Mouse (Mus musculus) olfactory bulb, adult 2 months (tissue): ENCODE measurements around the gene Znfx1. TPM values are rescaled to one million over a fixed set of nuclear protein-coding genes. Genes with fewer than 3 reads are reported as not detected.

Experiments used
- H3K27ac ChIP-seq: fragments of 200-500 bp; 2 replicates; pipeline ENCODE4 v1.5.1; 2012; ENCODE audit warnings: low read depth, low read length; ENCODE audit not compliant: insufficient read depth
- H3K4me1 ChIP-seq: fragments of 200-500 bp; 2 replicates; pipeline ENCODE4 v1.6.1; 2012; ENCODE audit warnings: low read length; ENCODE audit not compliant: control insufficient read depth, insufficient read depth
- H3K4me3 ChIP-seq: fragments of 200-500 bp; 2 replicates; pipeline ENCODE4 v1.5.1; 2012; ENCODE audit warnings: mild to moderate bottlenecking, low read depth, low read length, moderate library complexity; ENCODE audit not compliant: insufficient read depth
- CTCF ChIP-seq: fragments of 200-500 bp; IDR thresholded peaks from 2 replicates; pipeline ENCODE4 v1.5.1; 2012; ENCODE audit warnings: low read depth, mild to moderate bottlenecking, low read length, moderate library complexity; ENCODE audit not compliant: insufficient read depth
- POLR2A ChIP-seq: fragments of 200-500 bp; IDR thresholded peaks from 2 replicates; pipeline ENCODE4 v1.6.1; 2012; ENCODE audit warnings: mild to moderate bottlenecking, low read depth, low read length, moderate library complexity; ENCODE audit not compliant: insufficient read depth
- WGBS: fragments of 180-500 bp; shearing (Covaris S2); methylation state at CpG from one replicate; pipeline ENCODE4 v1.1.7; 2018; 5-methylcytosine and 5-hydroxymethylcytosine counted together
- polyA plus RNA-seq: library from polyadenylated mRNA; stranded (reverse); fragments of >200 nt; gene quantifications from 2 replicates; pipeline ENCODE4 v1.2.4, GENCODE M21; 2012; ENCODE audit warnings: low replicate concordance; ENCODE audit not compliant: missing spikeins, insufficient read depth, insufficient read length

Znfx1 gene
- not detected in 2 replicates for polyA plus RNA-seq

DNA sequence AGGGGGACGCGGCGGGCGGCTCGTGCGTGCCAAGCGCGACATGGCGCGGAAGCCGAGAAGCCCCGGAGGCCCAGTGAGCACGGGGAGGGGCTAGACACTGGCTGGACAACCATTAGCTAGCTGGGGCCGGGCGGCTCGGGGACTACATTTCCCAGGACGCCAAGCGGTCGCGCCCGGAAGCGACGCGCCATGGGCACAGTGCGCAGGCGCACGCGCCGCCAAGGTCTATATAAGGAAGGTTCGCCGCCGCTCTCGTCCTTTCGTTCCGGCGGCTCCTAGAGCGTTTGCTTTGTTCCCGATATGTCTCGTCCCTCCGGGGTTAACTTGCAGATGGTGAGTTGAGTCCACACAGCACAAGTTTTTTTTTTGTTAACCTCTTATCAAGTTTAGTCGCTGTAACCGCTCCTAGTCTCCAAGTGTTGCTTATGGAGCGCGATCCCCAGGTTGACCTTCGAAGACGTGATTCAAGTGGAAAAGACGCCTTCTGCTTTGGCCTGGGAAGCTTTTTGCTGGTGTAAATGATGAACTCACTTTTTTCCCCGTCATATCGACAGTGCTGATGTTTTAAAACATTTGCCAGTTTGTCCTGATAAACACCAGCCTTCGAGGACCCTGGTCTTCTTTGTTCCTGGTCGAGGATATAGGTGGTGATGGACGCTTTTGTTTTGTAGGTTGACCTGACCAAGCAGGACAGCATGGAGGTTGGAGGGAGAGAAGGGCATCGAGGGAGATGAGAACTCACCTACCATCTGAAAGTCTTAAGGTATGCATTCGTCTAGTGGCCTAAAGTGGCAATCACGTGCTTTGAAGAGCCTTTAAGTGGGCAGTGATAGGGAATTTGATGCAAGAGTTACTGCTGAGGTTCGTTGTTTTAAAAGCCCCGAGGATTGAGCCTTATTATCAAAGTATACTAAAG lies at the start of gene Znfx1:
Znfx1 (minus strand) TSS at position 51 of the 916 bp plus-strand sequence.
- Histone ChIP-seq H3K27ac (peak within 1 kb of the TSS; percentile 70), H3K4me1 (peaks cover 18% of the 10 kb centered on the region), H3K4me3 (peak within 1 kb of the TSS; percentile 57)
- WGBS, result under 1% methylated on average over 57 of the region's 57 CpGs
- TF ChIP-seq POLR2A (peak; percentile 100), CTCF (no peak)

DNA sequence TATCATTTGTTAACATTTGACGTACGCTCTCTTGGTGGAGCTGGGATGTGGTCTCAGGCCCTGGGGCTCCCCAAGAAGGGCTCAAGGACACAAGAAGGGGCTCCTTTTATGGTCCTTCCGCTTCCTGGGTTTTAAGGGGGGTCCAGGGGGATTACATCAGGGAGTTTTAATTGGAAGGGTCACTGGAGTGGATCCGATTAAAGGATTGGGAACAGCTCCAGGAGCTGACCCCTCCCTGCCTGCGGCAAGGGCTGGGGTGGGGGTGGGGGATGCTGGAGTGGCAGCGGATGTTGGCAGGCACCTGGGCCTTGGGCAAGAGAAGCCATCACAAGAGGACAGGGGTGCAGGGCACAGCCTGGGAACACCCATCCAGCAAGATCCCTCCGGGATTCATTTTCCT lies 49.4 kb upstream of the Znfx1 start:
- WGBS, result 24% methylated on average over 7 of the region's 7 CpGs
- H3K4me1 ChIP-seq, result peaks cover 33% of the 10 kb centered on the region
- H3K4me3 ChIP-seq, result no peak overlapping the region
- no peak overlapping the region for H3K27ac ChIP-seq
- TF ChIP-seq POLR2A, result no peak
- no peak for TF ChIP-seq CTCF

DNA sequence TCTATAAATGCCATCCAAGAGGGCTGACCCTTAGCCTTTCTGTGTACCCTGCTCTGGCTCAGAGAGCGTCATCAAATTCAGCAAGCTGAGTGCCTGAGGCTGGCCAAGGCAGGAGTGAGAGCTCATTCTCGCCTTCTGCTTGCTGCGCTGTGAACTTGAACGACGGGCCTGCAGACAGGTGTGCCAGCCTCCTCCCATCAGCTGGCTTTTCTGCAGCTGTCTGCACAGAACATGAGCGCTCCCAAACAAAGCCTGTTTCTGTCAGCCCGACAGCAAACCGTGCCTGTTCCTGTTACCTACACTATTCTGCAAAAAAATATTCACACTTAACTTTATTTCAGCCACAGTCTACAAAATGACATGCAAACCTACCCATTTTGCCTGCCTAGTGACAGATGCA lies 46.7 kb upstream of the Znfx1 start:
- Histone ChIP-seq H3K27ac (no peak overlapping the region), H3K4me3 (no peak overlapping the region), H3K4me1 (peaks cover 23% of the 10 kb centered on the region)
- TF ChIP-seq CTCF (no peak), POLR2A (no peak)
- WGBS, result 61% methylated on average over 8 of the region's 8 CpGs

DNA sequence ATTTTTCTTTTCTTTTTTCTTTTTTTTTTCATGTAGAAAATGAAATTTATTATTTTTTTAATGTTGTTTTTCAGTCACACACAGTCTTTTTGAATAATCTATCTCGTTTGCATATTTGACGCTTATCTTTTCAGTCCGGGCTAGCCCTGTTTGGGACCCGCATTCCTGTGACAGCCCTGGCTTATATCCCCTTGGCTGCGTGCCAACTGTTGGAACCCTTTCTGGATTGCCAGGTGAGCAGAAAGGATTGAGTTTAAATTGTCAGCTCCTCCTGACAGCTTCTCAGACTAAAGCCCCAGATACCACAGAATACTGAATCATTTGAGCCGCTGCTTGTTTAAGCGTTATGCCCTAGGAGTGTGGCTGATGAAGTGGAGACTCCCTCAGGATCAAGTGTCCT lies 40.7 kb upstream of the Znfx1 start:
- TF ChIP-seq POLR2A (no peak), CTCF (no peak)
- peaks cover 10% of the 10 kb centered on the region for H3K4me1 ChIP-seq
- no peak overlapping the region for H3K4me3 ChIP-seq
- H3K27ac ChIP-seq, result no peak overlapping the region
- 59% methylated on average over 7 of the region's 7 CpGs for WGBS

DNA sequence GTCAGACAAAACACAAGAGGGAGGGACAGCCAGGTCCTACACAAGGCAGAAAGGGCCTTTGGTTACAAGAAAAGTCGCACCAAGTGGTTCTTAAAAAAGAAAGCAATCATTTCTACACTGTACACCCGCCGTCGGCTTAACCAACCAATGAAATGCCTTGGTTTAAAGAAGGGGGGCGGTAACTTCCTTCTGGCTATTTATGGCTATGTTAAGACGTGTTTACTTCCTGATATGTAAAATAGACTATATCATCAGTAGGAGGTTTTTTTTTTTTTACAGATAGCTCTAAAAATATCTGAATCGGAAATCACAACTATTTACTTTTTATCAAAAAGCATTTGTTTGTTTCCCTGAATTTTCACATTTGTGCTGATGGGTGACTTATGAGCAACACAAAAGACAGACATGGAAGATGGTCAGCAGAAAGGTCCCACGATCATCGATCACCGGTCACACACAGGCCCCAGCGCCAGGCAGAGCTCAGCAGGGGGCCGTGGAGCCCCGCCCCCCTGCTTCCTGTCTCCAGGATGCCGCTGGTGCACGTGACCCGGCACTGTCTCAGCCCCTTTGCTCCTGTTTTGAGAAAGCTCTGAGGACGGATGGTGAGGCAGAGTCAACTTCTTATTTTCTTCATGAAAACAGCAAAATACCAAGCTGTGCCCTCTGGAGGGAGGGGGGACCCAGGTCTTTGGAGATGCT lies 39.1 kb upstream of the Znfx1 start:
- TF ChIP-seq POLR2A, result no peak
- no peak for TF ChIP-seq CTCF
- H3K27ac ChIP-seq, result no peak overlapping the region
- peaks cover 10% of the 10 kb centered on the region for H3K4me1 ChIP-seq
- WGBS, result 50% methylated on average over 17 of the region's 17 CpGs
- no peak overlapping the region for H3K4me3 ChIP-seq

DNA sequence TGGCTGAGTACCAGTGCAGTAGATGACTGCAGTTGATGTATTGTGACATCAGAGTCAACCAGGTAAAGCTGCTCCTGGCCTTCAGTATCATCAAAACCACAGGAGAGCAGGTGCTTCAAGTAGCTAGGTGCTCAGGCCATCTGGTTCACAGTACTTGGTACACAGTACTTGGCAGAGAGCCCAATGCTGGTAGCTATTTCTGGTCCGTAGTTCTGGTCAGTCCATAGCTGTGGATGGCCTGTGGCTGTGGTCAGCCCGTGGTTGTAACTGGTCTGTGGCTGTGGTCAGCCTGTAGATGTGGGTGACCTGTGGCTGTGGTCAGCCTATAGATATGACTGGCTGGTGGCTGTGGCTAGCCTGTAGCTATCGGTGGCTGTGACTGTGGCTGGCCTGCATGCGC lies 31.9 kb upstream of the Znfx1 start:
- Histone ChIP-seq H3K27ac (no peak overlapping the region), H3K4me1 (peaks cover 4% of the 10 kb centered on the region), H3K4me3 (no peak overlapping the region)
- WGBS, result 83% methylated on average over 4 of the region's 4 CpGs
- TF ChIP-seq CTCF, result no peak
- TF ChIP-seq POLR2A, result no peak

DNA sequence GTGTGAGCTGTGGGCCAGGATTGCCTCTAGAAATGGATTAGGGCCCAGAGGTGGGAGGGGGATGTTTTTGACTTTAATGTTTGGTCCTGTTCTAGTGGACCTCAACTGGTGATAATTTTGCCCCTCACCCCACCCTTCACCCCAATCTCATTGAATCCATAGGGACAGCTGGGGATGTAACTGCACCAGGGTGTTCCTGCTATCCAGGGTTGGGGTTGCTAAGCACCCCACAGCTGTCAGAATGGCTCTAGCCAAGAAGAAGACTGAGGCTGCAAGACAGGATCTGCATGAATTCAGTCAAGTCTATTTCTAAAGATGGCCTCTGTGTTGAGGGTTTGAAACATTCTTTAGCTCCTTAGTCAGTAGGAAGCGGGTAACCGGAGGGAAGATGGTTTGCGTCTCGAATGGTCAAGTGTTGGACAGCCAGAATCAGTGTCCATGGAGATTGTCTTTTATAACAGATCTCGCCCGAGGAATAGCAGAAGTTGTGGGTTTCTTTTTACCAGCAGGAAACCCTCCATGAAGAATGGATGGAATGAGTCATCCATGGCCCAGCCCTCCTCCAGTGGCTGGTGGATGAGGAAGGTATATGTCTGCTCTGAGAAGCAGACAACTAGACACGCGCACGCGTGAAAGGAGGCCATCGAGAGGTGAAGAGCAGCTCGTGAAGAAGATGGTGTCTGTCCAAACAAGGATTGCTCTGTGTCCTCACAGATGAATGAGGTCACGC lies 30.5 kb upstream of the Znfx1 start:
- WGBS, result 62% methylated on average over 13 of the region's 13 CpGs
- TF ChIP-seq CTCF (no peak), POLR2A (no peak)
- H3K27ac ChIP-seq, result no peak overlapping the region

DNA sequence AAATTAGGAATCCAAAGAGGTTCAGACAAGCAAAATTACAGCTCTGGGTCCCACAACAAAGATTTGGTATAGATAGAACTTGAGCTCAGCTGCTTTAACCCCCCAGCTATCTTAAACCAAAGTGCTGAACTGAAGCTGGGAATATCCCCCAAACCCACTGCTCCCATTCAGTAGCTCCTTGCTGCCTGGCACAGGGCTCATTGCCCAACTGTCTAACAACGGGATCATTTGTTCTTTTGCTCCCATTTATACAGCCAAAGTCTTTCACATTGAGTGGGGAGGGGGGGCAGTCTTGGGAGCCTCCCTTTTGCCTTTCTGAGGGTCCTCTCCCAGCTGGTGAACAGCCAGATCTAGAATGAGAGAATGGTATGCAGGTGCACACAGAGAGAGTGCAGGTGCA lies 27.5 kb upstream of the Znfx1 start:
- no peak for TF ChIP-seq CTCF
- WGBS, result 17% methylated on average over 1 of the region's 1 CpGs

More for the DNA sequence above, 30.5 kb upstream of the Znfx1 start:
- Histone ChIP-seq H3K4me3 (no peak overlapping the region), H3K4me1 (peaks cover 4% of the 10 kb centered on the region)

More for the DNA sequence above, 27.5 kb upstream of the Znfx1 start:
- Histone ChIP-seq H3K27ac (no peak overlapping the region), H3K4me1 (peaks cover 4% of the 10 kb centered on the region), H3K4me3 (no peak overlapping the region)
